Mouse (Mus musculus) G1E (cell line): ENCODE data around the gene Dus3l.

Experiments
- CTCF ChIP-seq: IDR thresholded peaks from 2 replicates; pipeline ENCODE4 v1.5.1; 2012; ENCODE audit warnings: low read depth, low read length, inconsistent platforms, mixed read lengths
- GATA1 ChIP-seq: IDR thresholded peaks from 2 replicates; pipeline ENCODE4 v1.6.1; 2012; ENCODE audit warnings: borderline replicate concordance, low read length, inconsistent platforms, mixed read lengths
- GATA2 ChIP-seq: IDR thresholded peaks from 2 replicates; pipeline ENCODE4 v1.6.1; 2012; ENCODE audit warnings: low read depth, low read length, inconsistent platforms, borderline replicate concordance
- TAL1 ChIP-seq: conservative IDR thresholded peaks from 2 replicates; pipeline ENCODE4 v1.6.1; 2012; ENCODE audit warnings: low read depth, low read length, inconsistent platforms, mixed read lengths

DNA sequence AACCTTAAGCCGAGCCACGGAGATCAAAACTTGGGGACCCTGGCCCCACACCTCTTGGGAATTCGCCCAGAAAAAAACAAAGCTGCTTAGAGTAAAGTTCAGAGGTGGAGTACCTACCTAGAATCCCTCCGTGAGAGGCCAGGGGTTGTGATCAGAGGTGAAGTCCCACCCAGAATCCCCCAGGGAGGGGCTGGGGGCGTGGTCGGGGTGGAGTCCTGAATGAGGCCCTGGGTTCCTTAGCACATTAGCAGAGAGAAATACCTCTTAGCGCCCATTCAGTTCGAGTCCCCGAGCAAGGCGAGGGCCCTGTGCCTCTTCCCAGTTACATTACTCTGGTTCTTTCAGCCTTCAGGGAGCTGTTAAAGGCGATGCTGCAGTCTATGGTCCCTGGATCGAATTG is 36.9 kb upstream of the Dus3l start:
- TF ChIP-seq CTCF (no peak), GATA1 (no peak), GATA2 (no peak), TAL1 (no peak)
